8 mouse cellular contexts compared by ENCODE assay signal in genomic region chr3:123446708-123447537, GRCm38 (mm10). TPM values are rescaled to one million over a fixed set of nuclear protein-coding genes. Genes with fewer than 3 reads are reported as not detected.
DNase-seq lines count a peak whose midpoint lies in the region; ATAC-seq and TF ChIP-seq lines count a peak whose summit lies in the region.

TSS of gene Prss12 (plus strand) at chr3:123446913.

- H3K9ac ChIP-seq in ES-E14 (ENCODE audit: insufficient read depth, low read depth, low read length, poor library complexity, severe bottlenecking), result peak within 1 kb of the TSS; percentile 59; the same call in 1 of the 2 replicates
- H3K9ac ChIP-seq in forebrain, embryonic 14.5 days (ENCODE audit: low read length), result peak within 1 kb of the TSS; percentile 74
- H3K9ac ChIP-seq in lung, embryonic 14.5 days, result peak within 1 kb of the TSS; percentile 71

- TF ChIP-seq POLR2A in olfactory bulb, adult 2 months (IDR thresholded peaks at IDR 0.05; ENCODE audit: insufficient read depth, low read depth, low read length), result no peak

- H3K27me3 ChIP-seq in forebrain, embryonic 14.5 days (replicated peaks; ENCODE audit: control insufficient read depth, insufficient read depth, low read length), result peaks cover 4% of the 10 kb centered on the region; the same call in 1 of the 2 replicates
- H3K27me3 ChIP-seq in lung, embryonic 14.5 days (ENCODE audit: insufficient read depth, low read length), result peaks cover 30% of the 10 kb centered on the region

- no peaks in the 10 kb centered on the region for H3K36me3 ChIP-seq in ES-E14 (ENCODE audit: control insufficient read depth, insufficient read depth, low read length, poor library complexity, severe bottlenecking)
- no peaks in the 10 kb centered on the region for H3K36me3 ChIP-seq in forebrain, embryonic 14.5 days (ENCODE audit: control insufficient read depth, insufficient read depth, low read length)
- H3K36me3 ChIP-seq in lung, embryonic 14.5 days (ENCODE audit: insufficient read depth), result no peaks in the 10 kb centered on the region

- H3K4me2 ChIP-seq in forebrain, embryonic 14.5 days (ENCODE audit: low read length), result peak within 1 kb of the TSS; percentile 100
- H3K4me2 ChIP-seq in lung, embryonic 14.5 days, result peak within 1 kb of the TSS; percentile 100

- H3K4me1 ChIP-seq in ES-E14 (ENCODE audit: control insufficient read depth in 2 of 2, insufficient read depth in 2 of 2, low read length in 2 of 2, poor library complexity in 1 of 2), result peaks cover 0 to 2% of the 10 kb centered on the region in 2 experiments; a peak in 1 of 4 replicates
- H3K4me1 ChIP-seq in forebrain, embryonic 14.5 days (ENCODE audit: control insufficient read depth, insufficient read depth, low read length), result 0 out of 2 replicates have a peak, but pooled peaks cover 3% of the 10 kb centered on the region
- H3K4me1 ChIP-seq in lung, embryonic 14.5 days (ENCODE audit: insufficient read depth), result no peaks in the 10 kb centered on the region
- peaks cover 7% of the 10 kb centered on the region for H3K4me1 ChIP-seq in olfactory bulb, adult 2 months (ENCODE audit: control insufficient read depth, insufficient read depth, low read length)

- no peak for TF ChIP-seq CTCF in lung, embryonic 14.5 days (IDR thresholded peaks at IDR 0.05; ENCODE audit: low read depth)
- TF ChIP-seq CTCF in olfactory bulb, adult 2 months (IDR thresholded peaks at IDR 0.05; ENCODE audit: insufficient read depth, low read depth, low read length), result no peak

- no peak within 1 kb of the TSS for H3K27ac ChIP-seq in ES-E14 (ENCODE audit: insufficient read depth, low read depth, low read length, poor library complexity, severe bottlenecking)
- no peak within 1 kb of the TSS; the same call in 1 of the 2 replicates for H3K27ac ChIP-seq in forebrain, embryonic 14.5 days (ENCODE audit: low read depth, low read length)
- no peak within 1 kb of the TSS for H3K27ac ChIP-seq in lung, embryonic 14.5 days (ENCODE audit: low read depth)
- H3K27ac ChIP-seq in olfactory bulb, adult 2 months (ENCODE audit: insufficient read depth, low read depth, low read length), result no peak within 1 kb of the TSS

- in situ Hi-C loops in ES-E14 (cut with MboI; ENCODE audit: low sequenced_read_pairs in 2 of 2, unreplicated experiment in 2 of 2), result no loop called here

- under 1% methylated on average over 79 of the region's 84 CpGs for WGBS in forebrain, embryonic 14.5 days
- WGBS in lung, embryonic 14.5 days, result under 1% methylated on average over 84 of the region's 84 CpGs
- WGBS in olfactory bulb, adult 2 months, result under 1% methylated on average over 84 of the region's 84 CpGs

- no peaks in the 10 kb centered on the region for H3K9me3 ChIP-seq in ES-E14 (ENCODE audit: control insufficient read depth, insufficient read depth, low read depth, low read length)
- no peaks in the 10 kb centered on the region for H3K9me3 ChIP-seq in forebrain, embryonic 14.5 days (replicated peaks; ENCODE audit: control insufficient read depth, low read length)
- no peaks in the 10 kb centered on the region for H3K9me3 ChIP-seq in lung, embryonic 14.5 days (ENCODE audit: low read depth, low read length)

- peak; percentile 65 for ATAC-seq in cerebellum, adult (ENCODE audit: insufficient number of reproducible peaks, low FRiP score, low TSS enrichment)
- peak; percentile 87 for ATAC-seq in forebrain, embryonic 14.5 days
- ATAC-seq in lung, embryonic 14.5 days (ENCODE audit: insufficient read depth), result peak; percentile 75

- DNase-seq in ES-E14 (ENCODE audit: low read depth, low spot score), result no peak
- DNase-seq in forebrain, embryonic 14.5 days (ENCODE audit: low spot score), result peak; percentile 58
- peak; percentile 41 for DNase-seq in heart, postnatal 4 days
- peak; percentile 35 to 77 for DNase-seq in layer of hippocampus, adult 18-20 months (ENCODE audit: low spot score in 2 of 2)
- DNase-seq in lung, embryonic 14.5 days, result peak; percentile 51
- DNase-seq in urinary bladder, postnatal 25 days (ENCODE audit: low spot score), result peak; percentile 29

- H3K4me3 ChIP-seq in ES-E14 (ENCODE audit: insufficient read depth in 1 of 2, low read depth in 1 of 2, low read length in 2 of 2, poor library complexity in 1 of 2, severe bottlenecking in 1 of 2), result peak within 1 kb of the TSS; percentile 60 to 72
- H3K4me3 ChIP-seq in forebrain, embryonic 14.5 days (ENCODE audit: low read depth, low read length), result peak within 1 kb of the TSS; percentile 71
- peak within 1 kb of the TSS; percentile 70 for H3K4me3 ChIP-seq in lung, embryonic 14.5 days (ENCODE audit: low read depth, low read length)
- H3K4me3 ChIP-seq in olfactory bulb, adult 2 months (ENCODE audit: insufficient read depth, low read depth, low read length), result peak within 1 kb of the TSS; percentile 64

TF ChIP-seq in ES-E14, 5 proteins besides CTCF, POLR2A, EP300 and RAD21:
- TF ChIP-seq ZNF384 (IDR thresholded peaks at IDR 0.05; ENCODE audit: low read depth, low read length) (no peak), HCFC1 (IDR thresholded peaks at IDR 0.05; ENCODE audit: borderline replicate concordance, insufficient read depth, low read length) (no peak), MAFK (IDR thresholded peaks at IDR 0.05; ENCODE audit: insufficient read depth, low read depth, low read length) (no peak)

RNA-seq across cellular contexts. Expression of gene Prss12, which starts in this region (rescaled TPM):
- total RNA-seq in ES-E14 (2012; rRNA removed), result 0.58 and 1.3 TPM in 2 replicates
- 2.7 and 3.3 TPM in 2 replicates for polyA plus RNA-seq in forebrain, embryonic 14.5 days (2014; fragmentation: Nextera tagmentation; extraction: Ambion mirVana)
- 1 to 10 TPM; 2.0 to 2.3 TPM for total RNA-seq in heart, postnatal 4 days (2021)
- 10 to 100 TPM; 11.5 to 14.1 TPM for total RNA-seq in layer of hippocampus, adult 18-20 months (2021)
- polyA plus RNA-seq in lung, embryonic 14.5 days (2014; fragmentation: Nextera tagmentation; extraction: Ambion mirVana), result 11.5 and 12.0 TPM in 2 replicates
- polyA plus RNA-seq in olfactory bulb, adult 2 months (2012; ENCODE audit: insufficient read depth, insufficient read length, low replicate concordance, missing spikeins), result not detected in 2 replicates
